Mouse (Mus musculus) erythroblast, embryonic 14.5 days (primary cell): ENCODE measurements around the gene Lhpp. TPM values are rescaled to one million over a fixed set of nuclear protein-coding genes. Genes with fewer than 3 reads are reported as not detected.

Experiments
- H3K27me3 ChIP-seq: 2 replicates; pipeline ENCODE4 v1.6.1; 2012; ENCODE audit warnings: inconsistent platforms; ENCODE audit not compliant: control insufficient read depth
- H3K36me3 ChIP-seq: 2 replicates; pipeline ENCODE4 v1.6.1; 2012; ENCODE audit warnings: mild to moderate bottlenecking, inconsistent platforms; ENCODE audit not compliant: control insufficient read depth
- H3K4me1 ChIP-seq: 2 replicates; pipeline ENCODE4 v1.6.1; 2012; ENCODE audit warnings: inconsistent platforms; ENCODE audit not compliant: control insufficient read depth
- H3K4me3 ChIP-seq: replicated peaks from 2 replicates; pipeline ENCODE3; 2012; ENCODE audit warnings: moderate library complexity, mild to moderate bottlenecking, inconsistent platforms
- H3K9me3 ChIP-seq: 2 replicates; pipeline ENCODE4 v1.6.1; 2012; ENCODE audit warnings: low read length, inconsistent platforms, mixed read lengths; ENCODE audit not compliant: control insufficient read depth
- GATA1 ChIP-seq: IDR thresholded peaks from 2 replicates; pipeline ENCODE4 v1.6.1; 2012; ENCODE audit warnings: low read length, inconsistent platforms, mixed read lengths
- TAL1 ChIP-seq: IDR thresholded peaks from 3 replicates; pipeline ENCODE4 v1.6.1; 2012; ENCODE audit warnings: low read length, inconsistent platforms, mixed read lengths
- polyA plus RNA-seq: library from polyadenylated mRNA; stranded (reverse); fragments of >175 nt; gene quantifications from 2 replicates; pipeline ENCODE4 v1.2.3, GENCODE M21; 2012

Gene Lhpp
- polyA plus RNA-seq, 1 experiment = 0.12 TPM

DNA sequence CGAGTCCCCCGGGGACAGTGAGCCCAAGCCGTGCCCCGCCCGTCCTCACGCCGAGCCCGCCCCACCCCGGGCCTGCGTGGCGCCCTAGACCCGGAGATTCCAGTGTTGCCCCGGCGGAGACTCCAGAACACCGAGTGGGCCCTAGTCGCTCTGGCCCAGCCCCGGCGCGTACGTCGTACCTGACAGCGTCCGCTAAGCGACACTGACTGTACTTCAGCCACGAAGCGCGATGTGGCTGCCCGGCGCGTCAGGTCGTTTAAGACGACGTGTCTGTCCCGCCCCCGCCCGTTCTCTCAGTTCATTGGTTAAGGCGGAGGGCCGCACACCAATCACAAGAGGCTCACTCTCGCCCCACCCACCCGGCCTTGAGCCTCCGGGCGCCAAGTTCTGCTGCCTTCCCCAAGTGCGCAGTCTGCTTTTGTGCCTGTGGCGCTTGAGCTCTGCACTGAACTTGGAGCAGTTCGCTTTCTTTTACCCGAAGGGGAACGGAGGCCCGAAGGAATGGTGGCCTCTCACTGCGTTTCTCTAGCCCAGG is 34.3 kb upstream of the Lhpp start, which contains the start of gene Oat:
Gene Oat (minus strand): TSS at position 283 of the 535 bp plus-strand sequence.
- peaks cover 53% of the 10 kb centered on the region for H3K4me1 ChIP-seq
- peaks cover 19% of the 10 kb centered on the region; the same call in 1 of the 2 replicates for H3K27me3 ChIP-seq
- peak within 1 kb of the TSS; percentile 94 for H3K4me3 ChIP-seq
- peaks cover 5% of the 10 kb centered on the region for H3K36me3 ChIP-seq
- TF ChIP-seq GATA1 = no peak
- TF ChIP-seq TAL1 = no peak
- no peaks in the 10 kb centered on the region for H3K9me3 ChIP-seq

DNA sequence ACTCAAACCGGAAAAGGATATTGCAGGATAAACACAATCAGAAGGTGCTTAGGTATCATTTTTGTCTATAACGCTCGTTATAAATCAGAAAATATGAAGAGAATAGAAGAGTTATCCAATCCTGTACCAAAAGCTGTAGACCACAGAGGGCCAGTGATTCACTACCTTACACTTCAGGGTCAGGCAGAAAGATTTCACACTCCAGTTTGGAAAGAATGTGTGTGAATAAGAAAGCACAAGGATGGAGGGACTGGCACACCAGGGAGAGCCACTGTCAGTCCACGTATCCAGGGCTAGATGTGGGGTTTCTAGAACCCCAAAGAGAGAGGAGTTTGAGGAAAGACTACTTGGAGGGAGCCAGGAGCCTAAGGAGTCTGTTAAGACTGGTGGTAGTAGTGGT is 33.5 kb upstream of the Lhpp start:
- H3K4me1 ChIP-seq = peaks cover 46% of the 10 kb centered on the region
- H3K36me3 ChIP-seq = peaks cover 3% of the 10 kb centered on the region; the same call in 1 of the 2 replicates
- H3K4me3 ChIP-seq = peak overlapping the region; percentile 94
- peaks cover 19% of the 10 kb centered on the region; the same call in 1 of the 2 replicates for H3K27me3 ChIP-seq
- no peaks in the 10 kb centered on the region for H3K9me3 ChIP-seq
- TF ChIP-seq GATA1 (no peak), TAL1 (no peak)

DNA sequence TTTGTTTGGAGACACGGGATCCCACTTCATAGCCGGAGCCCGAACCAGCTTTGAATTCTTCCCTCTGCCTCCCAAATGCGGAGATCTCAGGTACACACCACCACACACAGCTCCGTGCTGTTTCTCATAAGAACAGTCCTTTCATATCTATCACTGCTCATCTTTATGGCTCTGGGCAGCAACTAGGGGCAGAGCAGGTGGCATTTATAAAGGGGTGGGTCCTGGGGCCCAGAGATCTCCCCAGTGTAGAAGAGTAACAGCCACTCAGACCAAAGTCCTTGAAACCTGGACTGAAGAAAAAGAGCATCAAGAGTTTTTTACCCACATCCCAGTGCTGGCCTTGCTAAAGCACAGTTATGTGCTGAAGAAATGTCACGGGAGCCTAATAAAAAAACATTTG is 29.9 kb upstream of the Lhpp start:
- H3K36me3 ChIP-seq = no peaks in the 10 kb centered on the region
- peaks cover 22% of the 10 kb centered on the region; the same call in 1 of the 2 replicates for H3K27me3 ChIP-seq
- H3K9me3 ChIP-seq = no peaks in the 10 kb centered on the region
- TF ChIP-seq TAL1 (no peak), GATA1 (no peak)
- H3K4me3 ChIP-seq = no peak overlapping the region
- peaks cover 14% of the 10 kb centered on the region for H3K4me1 ChIP-seq

DNA sequence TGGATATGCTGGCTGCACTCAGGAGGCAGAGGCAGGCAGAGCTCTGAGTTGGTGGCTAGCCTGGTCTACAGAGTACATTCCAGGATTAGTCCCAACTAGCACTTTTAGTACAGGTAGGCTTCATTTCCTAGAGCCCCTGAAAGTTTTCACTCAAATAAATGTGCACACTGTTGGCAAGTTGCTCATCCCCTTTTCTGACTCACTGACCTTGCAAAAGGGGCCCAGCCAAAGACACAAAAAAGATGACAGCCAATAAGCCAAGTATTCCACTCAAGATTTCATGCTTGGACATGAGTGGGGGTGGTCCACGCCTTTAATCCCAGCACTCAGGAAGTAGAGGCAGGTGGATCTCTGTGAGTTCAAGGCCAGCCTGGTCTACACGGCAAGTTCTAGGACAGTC is 29.0 kb upstream of the Lhpp start:
- Histone ChIP-seq H3K4me3 (no peak overlapping the region), H3K4me1 (peaks cover 10% of the 10 kb centered on the region), H3K9me3 (no peaks in the 10 kb centered on the region), H3K27me3 (peaks cover 22% of the 10 kb centered on the region; the same call in 1 of the 2 replicates), H3K36me3 (no peaks in the 10 kb centered on the region)
- TF ChIP-seq TAL1 = no peak
- TF ChIP-seq GATA1 = no peak

DNA sequence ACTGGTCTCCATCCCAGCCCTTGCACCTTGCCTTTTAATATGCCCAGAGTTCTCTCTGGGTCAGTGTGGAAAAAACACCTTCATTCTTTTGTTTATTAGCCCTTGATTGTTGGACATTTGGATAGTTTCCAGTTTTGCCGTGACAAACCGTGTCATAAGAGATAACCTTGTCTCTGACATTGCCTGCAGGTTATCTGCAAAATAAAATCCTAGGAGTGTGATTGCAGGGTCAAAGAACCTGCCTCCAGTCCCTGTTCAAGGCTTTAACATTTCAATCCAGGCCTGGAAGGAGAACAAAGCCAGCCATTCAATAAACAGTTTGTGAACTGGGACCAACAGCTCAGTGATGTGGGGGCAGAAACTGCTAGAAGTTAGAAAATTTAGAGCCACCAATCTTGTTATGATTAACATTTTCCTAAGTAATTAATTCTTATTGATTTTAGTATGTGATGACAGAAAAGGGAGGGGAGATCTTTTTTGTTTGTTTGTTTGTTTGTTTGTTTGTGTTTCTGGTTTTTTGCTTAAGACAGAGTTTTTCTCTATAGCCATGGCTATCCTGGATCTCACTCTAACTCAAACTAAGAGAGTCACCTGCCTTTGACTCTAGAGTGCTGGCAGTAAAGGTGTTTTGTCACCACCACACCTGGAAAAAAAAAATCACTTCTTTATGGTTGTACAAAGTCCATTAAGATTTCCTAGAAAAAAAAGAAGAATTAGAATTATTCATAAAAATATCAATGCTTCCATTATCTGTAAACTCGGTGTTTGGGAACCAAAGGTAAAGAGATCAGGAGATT is 24.5 kb upstream of the Lhpp start:
- H3K36me3 ChIP-seq = no peaks in the 10 kb centered on the region
- H3K27me3 ChIP-seq = peaks cover 4% of the 10 kb centered on the region; the same call in 1 of the 2 replicates
- H3K4me3 ChIP-seq = no peak overlapping the region
- no peaks in the 10 kb centered on the region for H3K9me3 ChIP-seq
- no peaks in the 10 kb centered on the region; the same call in 1 of the 2 replicates for H3K4me1 ChIP-seq
- no peak for TF ChIP-seq GATA1
- no peak for TF ChIP-seq TAL1

DNA sequence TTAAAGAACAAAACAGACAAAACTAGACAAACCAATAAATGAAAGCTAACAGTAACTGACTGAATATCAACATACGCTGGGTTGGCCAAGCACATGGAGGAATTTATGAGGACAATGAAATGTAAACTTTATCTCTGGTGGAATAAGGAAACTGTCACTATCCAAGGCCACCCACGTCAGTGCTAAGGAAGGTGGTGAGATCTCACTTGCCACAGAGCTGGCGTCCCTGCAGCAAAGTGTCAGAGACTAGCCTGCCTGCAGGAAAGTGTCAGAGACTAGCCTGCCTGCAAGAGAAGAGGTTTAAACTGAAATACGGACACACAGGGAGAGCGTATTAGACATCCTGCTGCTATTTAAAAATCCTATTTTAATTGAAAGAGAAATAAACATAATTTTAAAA is 23.3 kb upstream of the Lhpp start:
- H3K27me3 ChIP-seq = peaks cover 3% of the 10 kb centered on the region; the same call in 1 of the 2 replicates
- TF ChIP-seq TAL1 (no peak), GATA1 (no peak)
- no peaks in the 10 kb centered on the region for H3K9me3 ChIP-seq
- no peak overlapping the region for H3K4me3 ChIP-seq
- H3K4me1 ChIP-seq = peaks cover 3% of the 10 kb centered on the region
- no peaks in the 10 kb centered on the region for H3K36me3 ChIP-seq

DNA sequence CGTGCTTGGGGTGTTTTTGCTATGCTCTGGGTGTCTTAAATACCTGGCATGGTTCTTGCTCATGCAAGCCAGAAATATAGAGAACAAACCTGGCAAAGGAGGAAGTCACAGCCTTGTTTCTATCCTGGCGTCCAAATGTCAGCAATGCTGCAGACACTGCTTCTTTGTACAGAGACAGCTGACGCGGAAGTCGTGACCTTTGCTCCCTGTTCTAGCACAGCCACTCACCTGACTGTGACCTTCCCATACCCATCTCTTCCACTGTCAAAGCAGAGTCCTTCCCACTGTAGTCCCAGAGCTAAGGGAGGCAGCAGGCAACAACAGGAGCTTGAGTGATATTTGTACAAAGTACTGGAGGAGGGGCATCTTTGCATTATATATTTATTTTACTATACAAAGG is 20.8 kb upstream of the Lhpp start:
- Histone ChIP-seq H3K27me3 (no peaks in the 10 kb centered on the region; the same call in 1 of the 2 replicates), H3K36me3 (no peaks in the 10 kb centered on the region), H3K4me3 (no peak overlapping the region), H3K4me1 (peaks cover 7% of the 10 kb centered on the region), H3K9me3 (no peaks in the 10 kb centered on the region)
- TF ChIP-seq TAL1 (no peak), GATA1 (no peak)

DNA sequence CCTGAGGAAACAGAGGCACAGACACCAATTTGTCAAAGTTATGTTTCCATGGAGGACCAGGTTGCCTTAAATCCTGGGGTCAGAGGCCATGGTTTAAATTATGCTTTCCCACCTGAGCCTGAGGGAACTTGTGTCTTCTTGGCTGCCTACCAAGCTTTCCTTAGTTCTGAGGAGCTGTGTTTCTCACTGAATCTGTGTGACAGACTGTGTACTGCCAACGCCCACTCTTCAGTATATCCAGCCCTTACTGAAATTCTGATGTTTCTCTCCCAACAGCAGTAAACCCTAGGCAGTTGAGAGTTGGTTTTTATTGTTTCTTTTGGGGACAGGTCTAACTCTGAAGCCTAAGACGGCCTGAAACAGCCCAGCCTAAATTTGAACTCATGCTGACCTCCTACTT is 16.7 kb upstream of the Lhpp start:
- TF ChIP-seq TAL1 (no peak), GATA1 (no peak)
- peaks cover 38% of the 10 kb centered on the region for H3K4me1 ChIP-seq
- H3K4me3 ChIP-seq = no peak overlapping the region
- H3K9me3 ChIP-seq = peaks cover under 1% of the 10 kb centered on the region; the same call in 1 of the 2 replicates
- peaks cover 34% of the 10 kb centered on the region for H3K27me3 ChIP-seq
- H3K36me3 ChIP-seq = no peaks in the 10 kb centered on the region

DNA sequence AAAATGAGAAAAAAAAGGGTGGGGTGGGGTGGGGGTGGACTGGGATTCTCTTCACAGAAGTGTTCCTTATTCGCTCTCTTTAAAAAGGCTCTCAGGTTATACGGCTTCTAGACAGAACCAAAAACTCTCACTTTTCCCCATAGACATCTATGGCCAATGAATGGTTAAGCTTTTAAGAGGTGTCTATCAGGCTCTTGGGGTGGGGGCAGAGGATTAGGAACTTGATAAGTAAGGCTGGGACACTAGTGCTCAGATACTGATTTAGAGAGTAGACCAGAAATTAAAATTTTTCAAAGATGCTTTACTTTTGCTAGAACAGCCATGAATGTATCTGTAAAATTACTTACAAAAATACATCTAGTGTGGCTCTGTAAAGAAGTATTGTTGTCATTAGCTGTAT is 16.1 kb upstream of the Lhpp start:
- H3K4me1 ChIP-seq = peaks cover 40% of the 10 kb centered on the region
- no peaks in the 10 kb centered on the region for H3K36me3 ChIP-seq
- TF ChIP-seq TAL1 (no peak), GATA1 (no peak)
- peaks cover 3% of the 10 kb centered on the region; the same call in 1 of the 2 replicates for H3K9me3 ChIP-seq
- peaks cover 40% of the 10 kb centered on the region for H3K27me3 ChIP-seq
- no peak overlapping the region for H3K4me3 ChIP-seq
